Mouse (Mus musculus): ENCODE measurements at regions not wholly inside any gene's neighbourhood (a gene's known extent, or its start where the extent isn't known, plus 50 kb on each side); places are given as distances from the start of the nearest gene placed in this dataset.
"Not testable (repeated sequence)": the region's sequence is repeated elsewhere in the genome, so short reads cannot be mapped to it uniquely, and the experiment has no call there.

- WGBS = 69% methylated on average over 2 of the region's 2 CpGs
- H3K4me1 ChIP-seq (replicated peaks; ENCODE audit: control insufficient read depth, insufficient read depth) = no peaks in the 10 kb centered on the region
- H3K27me3 ChIP-seq (ENCODE audit: control insufficient read depth, insufficient read depth, low read length) = no peaks in the 10 kb centered on the region
- H3K9ac ChIP-seq (ENCODE audit: low read length) = no peak overlapping the region
- ATAC-seq (ENCODE audit: low FRiP score, low TSS enrichment) (no peak), DNase-seq (ENCODE audit: low spot score) (no peak)
- no peak overlapping the region for H3K4me3 ChIP-seq (ENCODE audit: low read depth, low read length)
- H3K9me3 ChIP-seq (ENCODE audit: control insufficient read depth, low read length) = no peaks in the 10 kb centered on the region
- H3K4me2 ChIP-seq (replicated peaks; ENCODE audit: low read depth) = no peak overlapping the region
- no peak for TF ChIP-seq CTCF (IDR thresholded peaks at IDR 0.05; ENCODE audit: low read depth)
- no peak for TF ChIP-seq EP300 (optimal IDR thresholded peaks at IDR 0.05)
- no peaks in the 10 kb centered on the region for H3K36me3 ChIP-seq (ENCODE audit: control insufficient read depth, insufficient read depth, low read length)
- H3K27ac ChIP-seq (replicated peaks) = no peak overlapping the region
Observed at GRCm38 (mm10) chr8:15567742-15568141, 521.9 kb upstream of the BB014433 start.

- Histone ChIP-seq H3K9ac (ENCODE audit: low read length) (no peak overlapping the region), H3K9me3 (ENCODE audit: control insufficient read depth, low read length) (no peaks in the 10 kb centered on the region), H3K36me3 (ENCODE audit: control insufficient read depth, insufficient read depth, low read length) (no peaks in the 10 kb centered on the region), H3K4me1 (replicated peaks; ENCODE audit: control insufficient read depth, insufficient read depth) (no peaks in the 10 kb centered on the region), H3K4me3 (ENCODE audit: low read depth, low read length) (no peak overlapping the region), H3K27me3 (ENCODE audit: control insufficient read depth, insufficient read depth, low read length) (no peaks in the 10 kb centered on the region), H3K27ac (replicated peaks) (no peak overlapping the region), H3K4me2 (replicated peaks; ENCODE audit: low read depth) (no peak overlapping the region)
- TF ChIP-seq EP300 (optimal IDR thresholded peaks at IDR 0.05) = no peak
- no peak for TF ChIP-seq CTCF (IDR thresholded peaks at IDR 0.05; ENCODE audit: low read depth)
- DNase-seq (ENCODE audit: low spot score) (no peak), ATAC-seq (ENCODE audit: low FRiP score, low TSS enrichment) (no peak)
- WGBS = 82% methylated on average over 39 of the region's 39 CpGs
Observed at GRCm38 (mm10) chr8:15562310-15563296, 516.7 kb upstream of the BB014433 start.

DNA sequence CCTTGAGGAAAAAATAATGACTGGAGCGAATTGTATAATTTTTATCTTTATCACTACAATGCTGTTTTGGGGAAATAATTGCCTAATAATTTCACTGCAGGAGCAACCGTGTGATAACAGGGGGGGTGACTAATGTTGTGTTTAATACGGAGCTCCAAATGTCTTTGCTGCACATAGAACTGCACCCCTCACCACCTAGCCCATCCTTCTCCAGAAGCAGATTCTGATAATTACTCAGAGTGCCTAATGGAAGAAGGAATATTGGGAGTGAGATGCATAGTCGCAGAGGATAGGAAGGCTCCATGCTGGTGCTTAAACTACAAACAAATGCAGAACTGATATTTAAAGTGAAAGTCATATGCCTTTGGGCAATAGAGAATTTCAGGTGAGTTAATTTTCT is 486.1 kb upstream of the BB014433 start:
- H3K27ac ChIP-seq (replicated peaks) = no peak overlapping the region
- ATAC-seq (ENCODE audit: low FRiP score, low TSS enrichment) (no peak), DNase-seq (ENCODE audit: low spot score) (no peak)
- 88% methylated on average over 4 of the region's 4 CpGs for WGBS
- H3K9ac ChIP-seq (ENCODE audit: low read length) = no peak overlapping the region
- H3K36me3 ChIP-seq (ENCODE audit: control insufficient read depth, insufficient read depth, low read length) = no peaks in the 10 kb centered on the region
- no peak for TF ChIP-seq EP300 (optimal IDR thresholded peaks at IDR 0.05)
- no peak for TF ChIP-seq CTCF (IDR thresholded peaks at IDR 0.05; ENCODE audit: low read depth)
- H3K4me1 ChIP-seq (replicated peaks; ENCODE audit: control insufficient read depth, insufficient read depth) = no peaks in the 10 kb centered on the region
- H3K4me2 ChIP-seq (replicated peaks; ENCODE audit: low read depth) = no peak overlapping the region
- no peaks in the 10 kb centered on the region for H3K27me3 ChIP-seq (ENCODE audit: control insufficient read depth, insufficient read depth, low read length)
- no peak overlapping the region for H3K4me3 ChIP-seq (ENCODE audit: low read depth, low read length)
- H3K9me3 ChIP-seq (ENCODE audit: control insufficient read depth, low read length) = no peaks in the 10 kb centered on the region

GRCm38 (mm10) chr8:15525461-15525860 is 479.6 kb upstream of the BB014433 start:
- TF ChIP-seq CTCF (IDR thresholded peaks at IDR 0.05; ENCODE audit: low read depth) (no peak), EP300 (optimal IDR thresholded peaks at IDR 0.05) (no peak)
- H3K27ac ChIP-seq (replicated peaks) = no peak overlapping the region
- WGBS = 96% methylated on average over 3 of the region's 3 CpGs
- H3K9me3 ChIP-seq (ENCODE audit: control insufficient read depth, low read length) = no peaks in the 10 kb centered on the region
- no peaks in the 10 kb centered on the region for H3K27me3 ChIP-seq (ENCODE audit: control insufficient read depth, insufficient read depth, low read length)
- no peak overlapping the region for H3K4me2 ChIP-seq (replicated peaks; ENCODE audit: low read depth)
- ATAC-seq (ENCODE audit: low FRiP score, low TSS enrichment) (no peak), DNase-seq (ENCODE audit: low spot score) (no peak)
- no peak overlapping the region for H3K4me3 ChIP-seq (ENCODE audit: low read depth, low read length)
- no peaks in the 10 kb centered on the region for H3K4me1 ChIP-seq (replicated peaks; ENCODE audit: control insufficient read depth, insufficient read depth)
- H3K9ac ChIP-seq (ENCODE audit: low read length) = no peak overlapping the region
- no peaks in the 10 kb centered on the region for H3K36me3 ChIP-seq (ENCODE audit: control insufficient read depth, insufficient read depth, low read length)

GRCm38 (mm10) chr8:15519896-15520295 is 474.0 kb upstream of the BB014433 start:
- not testable (repeated sequence) for H3K4me1 ChIP-seq (replicated peaks; ENCODE audit: control insufficient read depth, insufficient read depth); H3K4me2 ChIP-seq (replicated peaks; ENCODE audit: low read depth); H3K9me3 ChIP-seq (ENCODE audit: control insufficient read depth, low read length); H3K9ac ChIP-seq (ENCODE audit: low read length); H3K4me3 ChIP-seq (ENCODE audit: low read depth, low read length); H3K27me3 ChIP-seq (ENCODE audit: control insufficient read depth, insufficient read depth, low read length); DNase-seq (ENCODE audit: low spot score); ATAC-seq (ENCODE audit: low FRiP score, low TSS enrichment); H3K27ac ChIP-seq (replicated peaks); H3K36me3 ChIP-seq (ENCODE audit: control insufficient read depth, insufficient read depth, low read length)
- WGBS = 77% methylated on average over 18 of the region's 19 CpGs

GRCm38 (mm10) chr8:15500973-15501372 is 455.1 kb upstream of the BB014433 start:
- no peak overlapping the region for H3K4me3 ChIP-seq (ENCODE audit: low read depth, low read length)
- H3K27ac ChIP-seq (replicated peaks) = no peak overlapping the region
- 60% methylated on average over 4 of the region's 4 CpGs for WGBS
- H3K36me3 ChIP-seq (ENCODE audit: control insufficient read depth, insufficient read depth, low read length) = no peaks in the 10 kb centered on the region
- no peak for DNase-seq (ENCODE audit: low spot score)
- no peak overlapping the region for H3K4me2 ChIP-seq (replicated peaks; ENCODE audit: low read depth)
- no peak for ATAC-seq (ENCODE audit: low FRiP score, low TSS enrichment)
- no peaks in the 10 kb centered on the region for H3K9me3 ChIP-seq (ENCODE audit: control insufficient read depth, low read length)
- H3K27me3 ChIP-seq (ENCODE audit: control insufficient read depth, insufficient read depth, low read length) = no peaks in the 10 kb centered on the region
- TF ChIP-seq EP300 (optimal IDR thresholded peaks at IDR 0.05) (no peak), CTCF (IDR thresholded peaks at IDR 0.05; ENCODE audit: low read depth) (no peak)
- H3K9ac ChIP-seq (ENCODE audit: low read length) = no peak overlapping the region
- H3K4me1 ChIP-seq (replicated peaks; ENCODE audit: control insufficient read depth, insufficient read depth) = no peaks in the 10 kb centered on the region

Data from stomach, postnatal 0 days (tissue).